Mouse (Mus musculus) embryonic facial prominence, embryonic 13.5 days (tissue): ENCODE measurements around the gene Kcnj2. TPM values are rescaled to one million over a fixed set of nuclear protein-coding genes. Genes with fewer than 3 reads are reported as not detected.

Experiments used
- ATAC-seq: fragments of 200-750 bp; cut with Nextera tagmentation; 2 replicates; pipeline ENCODE4 v1.8.0; 2017; ENCODE audit warnings: low read depth; ENCODE audit not compliant: insufficient number of reproducible peaks, insufficient read depth, low FRiP score, low TSS enrichment
- H3K27ac ChIP-seq: fragments of 300-500 bp; sonication (generic); 2 replicates; pipeline ENCODE4 v1.5.1; 2015; ENCODE audit warnings: moderate library complexity, mild to moderate bottlenecking, inconsistent platforms
- H3K27me3 ChIP-seq: fragments of 300-500 bp; sonication (generic); 2 replicates; pipeline ENCODE4 v1.6.1; 2015; ENCODE audit warnings: mild to moderate bottlenecking, inconsistent platforms
- H3K36me3 ChIP-seq: fragments of 300-500 bp; sonication (generic); 2 replicates; pipeline ENCODE4 v1.6.1; 2015; ENCODE audit warnings: mild to moderate bottlenecking, inconsistent platforms
- H3K4me1 ChIP-seq: fragments of 300-500 bp; sonication (generic); 2 replicates; pipeline ENCODE4 v1.6.1; 2015; ENCODE audit warnings: inconsistent platforms
- H3K4me2 ChIP-seq: fragments of 300-500 bp; sonication (generic); 2 replicates; pipeline ENCODE4 v1.6.1; 2015; ENCODE audit warnings: moderate library complexity, mild to moderate bottlenecking, inconsistent platforms
- H3K4me3 ChIP-seq: fragments of 300-500 bp; sonication (generic); 2 replicates; pipeline ENCODE4 v1.5.1; 2015; ENCODE audit warnings: mild to moderate bottlenecking, inconsistent platforms
- H3K9ac ChIP-seq: fragments of 300-500 bp; sonication (generic); 2 replicates; pipeline ENCODE4 v1.6.1; 2015; ENCODE audit warnings: mild to moderate bottlenecking, inconsistent platforms
- H3K9me3 ChIP-seq: fragments of 300-500 bp; sonication (generic); 2 replicates; pipeline ENCODE4 v1.6.1; 2016; ENCODE audit warnings: inconsistent platforms
- WGBS: fragments of 180-500 bp; shearing (Covaris S2); methylation state at CpG from one replicate; pipeline ENCODE4 v1.1.7; 2015; ENCODE audit warnings: mixed read lengths; 5-methylcytosine and 5-hydroxymethylcytosine counted together
- polyA plus RNA-seq: library from polyadenylated mRNA; unstranded; fragments of >200 nt; fragmentation: Nextera tagmentation; extraction: Ambion mirVana; gene quantifications from 2 replicates; pipeline ENCODE4 v1.2.1, GENCODE M21; 2015

Gene Kcnj2
- polyA plus RNA-seq, 1 experiment from 2014 or later, result 5.0 TPM

- H3K9me3 ChIP-seq, result no peaks in the 10 kb centered on the region
- 59% methylated on average over 5 of the region's 5 CpGs for WGBS
Observed at GRCm38 (mm10) chr11:111060216-111060615, 5.7 kb upstream of the Kcnj2 start.

GRCm38 (mm10) chr11:111064751-111065527, 1.0 kb upstream of the Kcnj2 start:
- Histone ChIP-seq H3K9ac (peak overlapping the region; percentile 72), H3K4me3 (peak overlapping the region; percentile 55), H3K4me2 (peak overlapping the region; percentile 91), H3K36me3 (no peaks in the 10 kb centered on the region), H3K27me3 (no peaks in the 10 kb centered on the region; the same call in 1 of the 2 replicates), H3K9me3 (no peaks in the 10 kb centered on the region), H3K27ac (peak overlapping the region; percentile 72), H3K4me1 (peaks cover 20% of the 10 kb centered on the region)
- WGBS, result under 1% methylated on average over 25 of the region's 25 CpGs
- ATAC-seq, result no peak

More at GRCm38 (mm10) chr11:111060216-111060615, 5.7 kb upstream of the Kcnj2 start:
- no peak for ATAC-seq
- Histone ChIP-seq H3K9ac (no peak overlapping the region), H3K4me3 (no peak overlapping the region), H3K4me2 (no peak overlapping the region), H3K36me3 (no peaks in the 10 kb centered on the region), H3K27me3 (no peaks in the 10 kb centered on the region; the same call in 1 of the 2 replicates), H3K27ac (no peak overlapping the region), H3K4me1 (peaks cover 6% of the 10 kb centered on the region; the same call in 1 of the 2 replicates)

- peaks cover 22% of the 10 kb centered on the region for H3K4me1 ChIP-seq
- no peaks in the 10 kb centered on the region for H3K27me3 ChIP-seq
- ATAC-seq, result 0 out of 2 replicates have a peak, but pooled peaks have one; percentile 28
- H3K9me3 ChIP-seq, result no peaks in the 10 kb centered on the region
- H3K36me3 ChIP-seq, result no peaks in the 10 kb centered on the region
- under 1% methylated on average over 9 of the region's 9 CpGs for WGBS
- peak overlapping the region; percentile 55 for H3K4me3 ChIP-seq
- peak overlapping the region; percentile 72 for H3K9ac ChIP-seq
- peak overlapping the region; percentile 68 for H3K27ac ChIP-seq
- peak overlapping the region; percentile 91 for H3K4me2 ChIP-seq
Observed at GRCm38 (mm10) chr11:111066299-111066691, 331 bp downstream of the Kcnj2 start.

GRCm38 (mm10) chr11:111067787-111068186, 1.8 kb downstream of the Kcnj2 start:
- no peak for ATAC-seq
- peaks cover 22% of the 10 kb centered on the region for H3K4me1 ChIP-seq
- peaks cover 11% of the 10 kb centered on the region for H3K36me3 ChIP-seq
- H3K27ac ChIP-seq, result no peak overlapping the region
- WGBS, result 62% methylated on average over 3 of the region's 3 CpGs
- 0 out of 2 replicates have a peak overlapping the region, but pooled peaks have one; percentile 17 for H3K9ac ChIP-seq
- peak overlapping the region; percentile 91 for H3K4me2 ChIP-seq
- H3K9me3 ChIP-seq, result no peaks in the 10 kb centered on the region
- H3K27me3 ChIP-seq, result no peaks in the 10 kb centered on the region
- peak overlapping the region; percentile 55 for H3K4me3 ChIP-seq

- Histone ChIP-seq H3K27me3 (no peaks in the 10 kb centered on the region), H3K4me1 (peaks cover 17% of the 10 kb centered on the region; the same call in 1 of the 2 replicates), H3K9me3 (no peaks in the 10 kb centered on the region), H3K27ac (no peak overlapping the region), H3K9ac (no peak overlapping the region), H3K4me3 (no peak overlapping the region), H3K36me3 (peaks cover 11% of the 10 kb centered on the region), H3K4me2 (peak overlapping the region; percentile 9; the same call in 1 of the 2 replicates)
- no peak for ATAC-seq
Observed at GRCm38 (mm10) chr11:111070460-111070859, 4.5 kb downstream of the Kcnj2 start.

GRCm38 (mm10) chr11:111074131-111074530, 8.2 kb downstream of the Kcnj2 start:
- Histone ChIP-seq H3K9ac (no peak overlapping the region), H3K4me1 (peaks cover 8% of the 10 kb centered on the region; the same call in 1 of the 2 replicates), H3K9me3 (no peaks in the 10 kb centered on the region), H3K4me3 (no peak overlapping the region), H3K27ac (no peak overlapping the region), H3K4me2 (no peak overlapping the region), H3K27me3 (no peaks in the 10 kb centered on the region), H3K36me3 (peaks cover 11% of the 10 kb centered on the region)
- no peak for ATAC-seq

- Histone ChIP-seq H3K36me3 (no peaks in the 10 kb centered on the region), H3K27ac (no peak overlapping the region), H3K9ac (no peak overlapping the region), H3K4me3 (no peak overlapping the region), H3K27me3 (no peaks in the 10 kb centered on the region), H3K4me2 (no peak overlapping the region), H3K4me1 (no peaks in the 10 kb centered on the region), H3K9me3 (no peaks in the 10 kb centered on the region)
- WGBS, result 82% methylated on average over 11 of the region's 11 CpGs
- ATAC-seq, result no peak
Observed at GRCm38 (mm10) chr11:111078107-111078506, 12.1 kb downstream of the Kcnj2 start.

GRCm38 (mm10) chr11:111083009-111083408, 17.0 kb downstream of the Kcnj2 start:
- Histone ChIP-seq H3K4me3 (no peak overlapping the region), H3K4me1 (no peaks in the 10 kb centered on the region), H3K9ac (no peak overlapping the region), H3K27me3 (no peaks in the 10 kb centered on the region), H3K4me2 (no peak overlapping the region), H3K27ac (no peak overlapping the region), H3K36me3 (no peaks in the 10 kb centered on the region), H3K9me3 (no peaks in the 10 kb centered on the region)
- 89% methylated on average over 2 of the region's 2 CpGs for whole genome bisulfite sequencing
- no peak for ATAC-seq

- Histone ChIP-seq H3K4me1 (no peaks in the 10 kb centered on the region), H3K36me3 (no peaks in the 10 kb centered on the region), H3K27me3 (no peaks in the 10 kb centered on the region), H3K9me3 (no peaks in the 10 kb centered on the region), H3K9ac (no peak overlapping the region), H3K27ac (no peak overlapping the region), H3K4me3 (no peak overlapping the region), H3K4me2 (no peak overlapping the region)
- ATAC-seq, result no peak
- WGBS, result 59% methylated on average over 6 of the region's 6 CpGs
Observed at GRCm38 (mm10) chr11:111086933-111087332, 21.0 kb downstream of the Kcnj2 start.

GRCm38 (mm10) chr11:111088226-111088625, 22.3 kb downstream of the Kcnj2 start:
- Histone ChIP-seq H3K4me2 (no peak overlapping the region), H3K9ac (no peak overlapping the region), H3K27me3 (no peaks in the 10 kb centered on the region), H3K9me3 (no peaks in the 10 kb centered on the region), H3K4me3 (no peak overlapping the region), H3K4me1 (no peaks in the 10 kb centered on the region), H3K36me3 (no peaks in the 10 kb centered on the region), H3K27ac (no peak overlapping the region)
- no peak for ATAC-seq

- no peak overlapping the region for H3K4me3 ChIP-seq
- no peak for ATAC-seq
- H3K9ac ChIP-seq, result no peak overlapping the region
- no peak overlapping the region for H3K4me2 ChIP-seq
- H3K36me3 ChIP-seq, result no peaks in the 10 kb centered on the region
- 48% methylated on average over 3 of the region's 3 CpGs for WGBS
- H3K9me3 ChIP-seq, result no peaks in the 10 kb centered on the region
- no peak overlapping the region for H3K27ac ChIP-seq
- no peaks in the 10 kb centered on the region for H3K27me3 ChIP-seq
- H3K4me1 ChIP-seq, result no peaks in the 10 kb centered on the region
Observed at GRCm38 (mm10) chr11:111088812-111089211, 22.8 kb downstream of the Kcnj2 start.

GRCm38 (mm10) chr11:111091117-111091516, 25.2 kb downstream of the Kcnj2 start:
- no peaks in the 10 kb centered on the region for H3K9me3 ChIP-seq
- H3K27me3 ChIP-seq, result no peaks in the 10 kb centered on the region
- H3K4me2 ChIP-seq, result no peak overlapping the region
- no peak overlapping the region for H3K27ac ChIP-seq
- no peak for ATAC-seq
- H3K4me3 ChIP-seq, result no peak overlapping the region
- no peaks in the 10 kb centered on the region for H3K4me1 ChIP-seq
- H3K9ac ChIP-seq, result no peak overlapping the region
- no peaks in the 10 kb centered on the region for H3K36me3 ChIP-seq
- 71% methylated on average over 6 of the region's 6 CpGs for WGBS
